Comparison of ENCODE assay signal across 8 mouse cellular contexts in the genomic region with DNA sequence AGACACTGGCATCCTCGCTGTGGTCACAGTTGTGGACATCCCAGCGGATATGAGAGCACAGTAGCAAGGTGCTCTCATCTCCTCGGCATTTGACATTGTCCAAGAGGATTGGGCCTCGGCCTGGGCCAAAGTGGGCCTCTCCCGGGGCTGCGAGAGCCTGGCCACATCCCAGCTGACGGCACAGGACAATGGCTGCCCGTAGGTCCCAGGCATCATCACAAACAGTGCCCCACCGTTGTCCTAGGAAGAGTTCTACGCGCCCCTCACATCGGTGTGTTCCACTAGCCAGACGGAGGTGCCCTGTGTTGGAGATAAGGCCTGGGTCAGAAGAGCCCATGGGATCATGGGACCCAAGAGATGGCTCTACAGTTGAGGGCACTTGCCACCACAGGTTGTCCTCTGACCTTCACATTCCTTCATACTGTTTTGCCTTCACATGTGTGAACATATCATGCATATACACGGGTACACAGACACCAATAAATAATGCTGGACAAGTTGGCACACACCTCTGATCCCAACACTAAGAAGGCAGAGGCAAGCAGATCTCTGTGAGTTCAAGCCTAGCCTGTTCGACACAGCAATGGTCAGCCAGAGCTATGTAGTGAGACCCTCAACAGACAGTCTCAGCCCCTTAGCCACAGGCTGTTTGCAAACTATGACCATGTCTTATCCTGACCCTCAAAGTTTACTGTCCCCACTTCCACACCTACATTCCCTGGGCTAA. TPM values are rescaled to one million over a fixed set of nuclear protein-coding genes. Genes with fewer than 3 reads are reported as not detected.
A peak's percentile ranks its signal among the peaks of the same experiment; 100 is the strongest.
DNase-seq lines count a peak whose midpoint lies in the region; ATAC-seq and TF ChIP-seq lines count a peak whose summit lies in the region.

No protein-coding gene starts in this region.

- peaks cover 19% of the 10 kb centered on the region for H3K27me3 ChIP-seq in heart, embryonic 10.5 days (ENCODE audit: insufficient read depth, poor library complexity, severe bottlenecking)
- H3K27me3 ChIP-seq in E14TG2a.4 (ENCODE audit: insufficient read depth, low read length), result no peaks in the 10 kb centered on the region
- no peaks in the 10 kb centered on the region for H3K27me3 ChIP-seq in heart, embryonic 15.5 days
- no peaks in the 10 kb centered on the region for H3K27me3 ChIP-seq in liver, embryonic 16.5 days (ENCODE audit: control insufficient read depth, insufficient read depth, low read depth, low read length)

- peak overlapping the region; percentile 98; the same call in 1 of the 2 replicates for H3K4me2 ChIP-seq in heart, embryonic 15.5 days
- H3K4me2 ChIP-seq in liver, embryonic 16.5 days (ENCODE audit: low read depth, low read length), result peak overlapping the region; percentile 99

- DNase-seq in heart, embryonic 10.5 days (ENCODE audit: low spot score), result no peak
- no peak for DNase-seq in heart, postnatal 36 days
- DNase-seq in urinary bladder, adult 2 months (ENCODE audit: low spot score), result no peak
- DNase-seq in lung, postnatal 36 days, result no peak
- DNase-seq in spleen, adult 12 weeks (ENCODE audit: low spot score), result no peak

- peak overlapping the region; percentile 68; the same call in 1 of the 2 replicates for H3K4me3 ChIP-seq in heart, embryonic 10.5 days
- peak overlapping the region; percentile 79 for H3K4me3 ChIP-seq in E14TG2a.4 (replicated peaks; ENCODE audit: low read length)
- no peak overlapping the region for H3K4me3 ChIP-seq in heart, embryonic 15.5 days
- H3K4me3 ChIP-seq in liver, embryonic 16.5 days (ENCODE audit: low read depth, low read length), result peak overlapping the region; percentile 75

- WGBS in heart, embryonic 10.5 days, result 92% methylated on average over 15 of the region's 15 CpGs
- 93% methylated on average over 15 of the region's 15 CpGs for WGBS in heart, embryonic 15.5 days
- WGBS in liver, embryonic 16.5 days (ENCODE audit: insufficient replicate concordance), result 80% methylated on average over 15 of the region's 15 CpGs

- H3K9ac ChIP-seq in heart, embryonic 15.5 days, result no peak overlapping the region
- H3K9ac ChIP-seq in liver, embryonic 16.5 days (ENCODE audit: low read depth, low read length), result peak overlapping the region; percentile 63

- H3K9me3 ChIP-seq in heart, embryonic 10.5 days, result no peaks in the 10 kb centered on the region
- H3K9me3 ChIP-seq in E14TG2a.4 (ENCODE audit: low read length), result peaks cover 5% of the 10 kb centered on the region; the same call in 1 of the 2 replicates
- H3K9me3 ChIP-seq in heart, embryonic 15.5 days (replicated peaks), result no peaks in the 10 kb centered on the region
- no peaks in the 10 kb centered on the region for H3K9me3 ChIP-seq in liver, embryonic 16.5 days (replicated peaks; ENCODE audit: control insufficient read depth, low read length)

- ATAC-seq in heart, embryonic 15.5 days (replicated peaks; ENCODE audit: insufficient number of reproducible peaks, insufficient read depth, low FRiP score, low read depth), result no peak
- ATAC-seq in liver, embryonic 16.5 days (ENCODE audit: low read depth), result no peak

- peaks cover 38% of the 10 kb centered on the region for H3K4me1 ChIP-seq in heart, embryonic 10.5 days
- H3K4me1 ChIP-seq in E14TG2a.4 (replicated peaks; ENCODE audit: low read depth, low read length), result peaks cover 85% of the 10 kb centered on the region
- H3K4me1 ChIP-seq in heart, embryonic 15.5 days (replicated peaks), result peaks cover 34% of the 10 kb centered on the region
- H3K4me1 ChIP-seq in liver, embryonic 16.5 days (ENCODE audit: control insufficient read depth, low read depth, low read length), result peaks cover 60% of the 10 kb centered on the region

- intact Hi-C loops in heart, postnatal 36 days (cut with DNase I), result no loop called here

- H3K27ac ChIP-seq in heart, embryonic 10.5 days, result peak overlapping the region; percentile 95
- H3K27ac ChIP-seq in heart, embryonic 15.5 days, result peak overlapping the region; percentile 95
- peak overlapping the region; percentile 100 for H3K27ac ChIP-seq in liver, embryonic 16.5 days (ENCODE audit: low read length)

- no peak for TF ChIP-seq CTCF in E14TG2a.4 (conservative IDR thresholded peaks at IDR 0.05; ENCODE audit: low read length)

- H3K36me3 ChIP-seq in heart, embryonic 10.5 days, result no peaks in the 10 kb centered on the region
- H3K36me3 ChIP-seq in E14TG2a.4 (ENCODE audit: insufficient read depth, low read length), result peaks cover 12% of the 10 kb centered on the region
- H3K36me3 ChIP-seq in heart, embryonic 15.5 days, result no peaks in the 10 kb centered on the region
- H3K36me3 ChIP-seq in liver, embryonic 16.5 days (ENCODE audit: control insufficient read depth, insufficient read depth), result no peaks in the 10 kb centered on the region

RNA-seq across cellular contexts. Expression of gene Ssc4d, which starts 13.3 kb away (rescaled TPM):
- polyA plus RNA-seq in heart, embryonic 10.5 days (2016; fragmentation: Nextera tagmentation; extraction: Ambion mirVana), result 2.3 and 5.2 TPM in 2 replicates
- total RNA-seq in heart, postnatal 36 days (2021), result under 1 TPM; 0.58 to 0.68 TPM
- 0.44 and 0.86 TPM in 2 replicates for polyA plus RNA-seq in heart, embryonic 15.5 days (2015; fragmentation: Nextera tagmentation; extraction: Ambion mirVana)
- polyA plus RNA-seq in liver, embryonic 16.5 days (2015; fragmentation: Nextera tagmentation; extraction: Ambion mirVana), result 1.5 and 1.7 TPM in 2 replicates
- polyA plus RNA-seq in urinary bladder, adult 2 months (2012; rRNA removed), result 3.4 and 4.2 TPM in 2 replicates

RNA-seq across cellular contexts. Expression of gene Zp3, which starts 18.8 kb away (rescaled TPM):
- polyA plus RNA-seq in heart, embryonic 10.5 days (2016; fragmentation: Nextera tagmentation; extraction: Ambion mirVana), result not detected in 2 replicates
- not detected for total RNA-seq in heart, postnatal 36 days (2021)
- not detected in 2 replicates for polyA plus RNA-seq in heart, embryonic 15.5 days (2015; fragmentation: Nextera tagmentation; extraction: Ambion mirVana)
- 0.06 TPM in 1 of 2 replicates, not detected in the other for polyA plus RNA-seq in liver, embryonic 16.5 days (2015; fragmentation: Nextera tagmentation; extraction: Ambion mirVana)
- not detected in 2 replicates for polyA plus RNA-seq in urinary bladder, adult 2 months (2012; rRNA removed)

RNA-seq across cellular contexts. Expression of gene Ywhag, which starts 26.7 kb away (rescaled TPM):
- polyA plus RNA-seq in heart, embryonic 10.5 days (2016; fragmentation: Nextera tagmentation; extraction: Ambion mirVana), result 202 and 227 TPM in 2 replicates
- total RNA-seq in heart, postnatal 36 days (2021), result 100 to 1,000 TPM; 279 to 282 TPM
- polyA plus RNA-seq in heart, embryonic 15.5 days (2015; fragmentation: Nextera tagmentation; extraction: Ambion mirVana), result 150 and 166 TPM in 2 replicates
- 59.2 and 60.1 TPM in 2 replicates for polyA plus RNA-seq in liver, embryonic 16.5 days (2015; fragmentation: Nextera tagmentation; extraction: Ambion mirVana)
- polyA plus RNA-seq in urinary bladder, adult 2 months (2012; rRNA removed), result 54.0 and 76.6 TPM in 2 replicates

RNA-seq across cellular contexts. Expression of gene Dtx2, which starts 33.5 kb away (rescaled TPM):
- 36.0 and 37.6 TPM in 2 replicates for polyA plus RNA-seq in heart, embryonic 10.5 days (2016; fragmentation: Nextera tagmentation; extraction: Ambion mirVana)
- 1 to 10 TPM; 7.2 to 7.9 TPM for total RNA-seq in heart, postnatal 36 days (2021)
- polyA plus RNA-seq in heart, embryonic 15.5 days (2015; fragmentation: Nextera tagmentation; extraction: Ambion mirVana), result 18.5 and 21.5 TPM in 2 replicates
- 6.0 and 6.5 TPM in 2 replicates for polyA plus RNA-seq in liver, embryonic 16.5 days (2015; fragmentation: Nextera tagmentation; extraction: Ambion mirVana)
- polyA plus RNA-seq in urinary bladder, adult 2 months (2012; rRNA removed), result 16.8 and 17.3 TPM in 2 replicates
